ENCODE assay signal across 8 mouse cellular contexts in genomic region chr8:47288866-47289541, GRCm38 (mm10).
DNase-seq lines count a peak whose midpoint lies in the region; ATAC-seq and TF ChIP-seq lines count a peak whose summit lies in the region.

No protein-coding gene starts in this region.

- peaks cover 4% of the 10 kb centered on the region for H3K36me3 ChIP-seq in forebrain, embryonic 10.5 days (replicated peaks)
- H3K36me3 ChIP-seq in heart, embryonic 11.5 days (ENCODE audit: control insufficient read depth, insufficient read depth, low read length) = no peaks in the 10 kb centered on the region
- H3K36me3 ChIP-seq in kidney, embryonic 15.5 days = no peaks in the 10 kb centered on the region
- H3K36me3 ChIP-seq in liver, adult 2 months (ENCODE audit: control insufficient read depth, insufficient read depth, low read length) = no peaks in the 10 kb centered on the region
- no peaks in the 10 kb centered on the region for H3K36me3 ChIP-seq in neural tube, embryonic 12.5 days

- H3K4me3 ChIP-seq in forebrain, embryonic 10.5 days = peak overlapping the region; percentile 94
- peak overlapping the region; percentile 79 for H3K4me3 ChIP-seq in heart, embryonic 11.5 days (ENCODE audit: low read depth, low read length)
- peak overlapping the region; percentile 67 for H3K4me3 ChIP-seq in kidney, embryonic 15.5 days (replicated peaks)
- peak overlapping the region; percentile 56; the same call in 1 of the 2 replicates for H3K4me3 ChIP-seq in liver, adult 2 months (ENCODE audit: insufficient read depth, low read depth, low read length)
- H3K4me3 ChIP-seq in neural tube, embryonic 12.5 days = peak overlapping the region; percentile 96

- H3K79me2 ChIP-seq in liver, adult 2 months (ENCODE audit: control insufficient read depth, insufficient read depth, low read length) = no peaks in the 10 kb centered on the region

- TF ChIP-seq CTCF in liver, adult 2 months (IDR thresholded peaks at IDR 0.05; ENCODE audit: low read depth, low read length) = no peak

- ATAC-seq in heart, embryonic 11.5 days (replicated peaks; ENCODE audit: insufficient number of reproducible peaks, low FRiP score, low TSS enrichment) = peak; percentile 83
- ATAC-seq in kidney, embryonic 15.5 days (replicated peaks; ENCODE audit: low FRiP score) = peak; percentile 88
- ATAC-seq in neural tube, embryonic 12.5 days (ENCODE audit: low FRiP score, low read depth) = peak; percentile 84

- H3K9me3 ChIP-seq in forebrain, embryonic 10.5 days = no peaks in the 10 kb centered on the region
- H3K9me3 ChIP-seq in heart, embryonic 11.5 days (replicated peaks; ENCODE audit: control insufficient read depth, low read length) = no peaks in the 10 kb centered on the region
- H3K9me3 ChIP-seq in kidney, embryonic 15.5 days (replicated peaks) = no peaks in the 10 kb centered on the region
- no peaks in the 10 kb centered on the region for H3K9me3 ChIP-seq in neural tube, embryonic 12.5 days

- H3K27ac ChIP-seq in forebrain, embryonic 10.5 days = peak overlapping the region; percentile 99
- peak overlapping the region; percentile 85 for H3K27ac ChIP-seq in heart, embryonic 11.5 days (ENCODE audit: low read depth, low read length)
- H3K27ac ChIP-seq in kidney, embryonic 15.5 days = peak overlapping the region; percentile 68
- H3K27ac ChIP-seq in liver, adult 2 months (replicated peaks; ENCODE audit: insufficient read depth, low read depth, low read length) = no peak overlapping the region
- H3K27ac ChIP-seq in neural tube, embryonic 12.5 days = peak overlapping the region; percentile 95

- peak overlapping the region; percentile 90 for H3K9ac ChIP-seq in heart, embryonic 11.5 days (ENCODE audit: low read depth, low read length)
- peak overlapping the region; percentile 79 for H3K9ac ChIP-seq in kidney, embryonic 15.5 days
- peak overlapping the region; percentile 64 for H3K9ac ChIP-seq in liver, adult 2 months (ENCODE audit: low read depth, low read length)
- H3K9ac ChIP-seq in neural tube, embryonic 12.5 days = peak overlapping the region; percentile 99

- peaks cover 58% of the 10 kb centered on the region for H3K4me1 ChIP-seq in forebrain, embryonic 10.5 days
- H3K4me1 ChIP-seq in heart, embryonic 11.5 days (ENCODE audit: control insufficient read depth, insufficient read depth, low read length) = peaks cover 7% of the 10 kb centered on the region; the same call in 1 of the 2 replicates
- H3K4me1 ChIP-seq in kidney, embryonic 15.5 days = peaks cover 47% of the 10 kb centered on the region
- no peaks in the 10 kb centered on the region for H3K4me1 ChIP-seq in liver, adult 2 months (ENCODE audit: control insufficient read depth, insufficient read depth, low read length)
- H3K4me1 ChIP-seq in neural tube, embryonic 12.5 days = peaks cover 17% of the 10 kb centered on the region

- TF ChIP-seq POLR2A in liver, adult 2 months (IDR thresholded peaks at IDR 0.05; ENCODE audit: extremely low read depth, insufficient read depth, low read length) = no peak

- peak overlapping the region; percentile 90 for H3K4me2 ChIP-seq in heart, embryonic 11.5 days
- peak overlapping the region; percentile 96 for H3K4me2 ChIP-seq in kidney, embryonic 15.5 days
- peak overlapping the region; percentile 83 for H3K4me2 ChIP-seq in neural tube, embryonic 12.5 days (replicated peaks)

- under 1% methylated on average over 86 of the region's 97 CpGs for WGBS in forebrain, embryonic 10.5 days
- under 1% methylated on average over 82 of the region's 97 CpGs for WGBS in heart, embryonic 11.5 days (ENCODE audit: insufficient replicate concordance)
- under 1% methylated on average over 97 of the region's 97 CpGs for WGBS in kidney, embryonic 15.5 days
- WGBS in liver, adult 2 months = under 1% methylated on average over 93 of the region's 97 CpGs
- under 1% methylated on average over 84 of the region's 97 CpGs for WGBS in neural tube, embryonic 12.5 days

- peak; percentile 1 for DNase-seq in thymus, postnatal 25 days
- DNase-seq in thymus, adult 18-20 months = no peak
- peak; percentile 81 for DNase-seq in forebrain, embryonic 10.5 days (ENCODE audit: extremely low spot score, low spot score)
- DNase-seq in liver, adult 2 months (ENCODE audit: extremely low read depth, low read depth, low spot score) = no peak
- DNase-seq in urinary bladder, postnatal 14 days (ENCODE audit: low spot score) = peak; percentile 65

- no peaks in the 10 kb centered on the region for H3K27me3 ChIP-seq in forebrain, embryonic 10.5 days (ENCODE audit: poor library complexity, severe bottlenecking)
- peaks cover 4% of the 10 kb centered on the region; the same call in 1 of the 2 replicates for H3K27me3 ChIP-seq in heart, embryonic 11.5 days (ENCODE audit: control insufficient read depth, insufficient read depth, low read length)
- no peaks in the 10 kb centered on the region for H3K27me3 ChIP-seq in kidney, embryonic 15.5 days
- H3K27me3 ChIP-seq in liver, adult 2 months (ENCODE audit: control insufficient read depth, insufficient read depth, low read length) = peaks cover 17% of the 10 kb centered on the region
- no peaks in the 10 kb centered on the region for H3K27me3 ChIP-seq in neural tube, embryonic 12.5 days (replicated peaks)

Comparison
In these comparisons a context has a peak if more than half of its experiments do, and no peak if none do; other contexts are left out.
1. DNase-seq: peak in thymus, postnatal 25 days (single experiment), forebrain, embryonic 10.5 days (single experiment) and urinary bladder, postnatal 14 days (single experiment); none in thymus, adult 18-20 months (0 of 2) and liver, adult 2 months (single experiment).
2. Peak in every context shown above with its lines, with median percentiles within 50 percentile points of each other: H3K4me3 ChIP-seq, ATAC-seq, H3K4me2 ChIP-seq and H3K9ac ChIP-seq.